Mouse (Mus musculus) embryonic facial prominence, embryonic 14.5 days (tissue): ENCODE measurements around the gene Gm43518. TPM values are rescaled to one million over a fixed set of nuclear protein-coding genes. Genes with fewer than 3 reads are reported as not detected.

ENCODE experiments used
- ATAC-seq: fragments of 200-750 bp; cut with Nextera tagmentation; 2 replicates; pipeline ENCODE4 v1.8.0; 2017; ENCODE audit warnings: low read depth, moderate number of reproducible peaks, moderate TSS enrichment
- DNase-seq: peaks from one replicate; pipeline ENCODE4 v3.0.0-alpha.2; 2015; ENCODE audit warnings: low spot score
- H3K27ac ChIP-seq: fragments of 300-500 bp; sonication (generic); replicated peaks from 2 replicates; pipeline ENCODE4 v1.5.1; 2014; ENCODE audit warnings: low read depth, mild to moderate bottlenecking, low read length, moderate library complexity
- H3K27me3 ChIP-seq: fragments of 300-500 bp; sonication (generic); replicated peaks from 2 replicates; pipeline ENCODE4 v1.6.1; 2014; ENCODE audit warnings: low read length; ENCODE audit not compliant: control insufficient read depth, insufficient read depth
- H3K36me3 ChIP-seq: fragments of 300-500 bp; sonication (generic); 2 replicates; pipeline ENCODE4 v1.6.1; 2014; ENCODE audit warnings: low read length, mixed read lengths; ENCODE audit not compliant: control insufficient read depth, insufficient read depth
- H3K4me1 ChIP-seq: fragments of 300-500 bp; sonication (generic); 2 replicates; pipeline ENCODE4 v1.6.1; 2014; ENCODE audit warnings: antibody characterized with exemption, low read length; ENCODE audit not compliant: control insufficient read depth, insufficient read depth
- H3K4me2 ChIP-seq: fragments of 300-500 bp; sonication (generic); 2 replicates; pipeline ENCODE4 v1.6.1; 2014; ENCODE audit warnings: low read depth, mild to moderate bottlenecking, low read length, moderate library complexity, mixed read lengths
- H3K4me3 ChIP-seq: fragments of 300-500 bp; sonication (generic); 2 replicates; pipeline ENCODE4 v1.5.1; 2014; ENCODE audit warnings: low read depth, mild to moderate bottlenecking, low read length
- H3K9ac ChIP-seq: fragments of 300-500 bp; sonication (generic); 2 replicates; pipeline ENCODE4 v1.6.1; 2014; ENCODE audit warnings: low read depth, mild to moderate bottlenecking, low read length, moderate library complexity, mixed read lengths
- H3K9me3 ChIP-seq: fragments of 300-500 bp; sonication (generic); 2 replicates; pipeline ENCODE4 v1.6.1; 2016; ENCODE audit warnings: low read length; ENCODE audit not compliant: control insufficient read depth
- WGBS: fragments of 180-500 bp; shearing (Covaris S2); extraction: QIAGEN DNeasy Blood & Tissue Kit; methylation state at CpG from one replicate; pipeline ENCODE4 v1.1.7; 2014; 5-methylcytosine and 5-hydroxymethylcytosine counted together
- polyA plus RNA-seq: library from polyadenylated mRNA; unstranded; fragments of >200 nt; fragmentation: Nextera tagmentation; extraction: Ambion mirVana; gene quantifications from 2 replicates; pipeline ENCODE4 v1.2.1, GENCODE M21; 2014

Gm43518 gene
- polyA plus RNA-seq, 1 experiment from 2014 or later: 0.67 TPM

GRCm38 (mm10) chr5:123891669-123892068 is 35.5 kb upstream of the Gm43518 start:
- DNase-seq (no peak), ATAC-seq (no peak)

GRCm38 (mm10) chr5:123893520-123893919 is 33.7 kb upstream of the Gm43518 start:
- ATAC-seq: no peak
- DNase-seq: no peak
- H3K9ac ChIP-seq: no peak overlapping the region
- H3K27ac ChIP-seq: no peak overlapping the region
- no peaks in the 10 kb centered on the region for H3K9me3 ChIP-seq
- H3K4me2 ChIP-seq: no peak overlapping the region
- no peak overlapping the region for H3K4me3 ChIP-seq
- no peaks in the 10 kb centered on the region for H3K36me3 ChIP-seq
- 0 out of 2 replicates have a peak, but pooled peaks cover 3% of the 10 kb centered on the region for H3K4me1 ChIP-seq
- H3K27me3 ChIP-seq: no peaks in the 10 kb centered on the region
- WGBS: 90% methylated on average over 5 of the region's 5 CpGs

More at GRCm38 (mm10) chr5:123891669-123892068, 35.5 kb upstream of the Gm43518 start:
- Histone ChIP-seq H3K9me3 (no peaks in the 10 kb centered on the region), H3K27ac (no peak overlapping the region), H3K9ac (no peak overlapping the region), H3K27me3 (no peaks in the 10 kb centered on the region), H3K4me3 (no peak overlapping the region), H3K36me3 (no peaks in the 10 kb centered on the region), H3K4me1 (0 out of 2 replicates have a peak, but pooled peaks cover 3% of the 10 kb centered on the region), H3K4me2 (no peak overlapping the region)
- 46% methylated on average over 6 of the region's 6 CpGs for WGBS

GRCm38 (mm10) chr5:123896395-123896794 is 30.8 kb upstream of the Gm43518 start:
- Histone ChIP-seq H3K27ac (peak overlapping the region; percentile 48), H3K9me3 (no peaks in the 10 kb centered on the region), H3K4me3 (no peak overlapping the region), H3K4me1 (0 out of 2 replicates have a peak, but pooled peaks cover 3% of the 10 kb centered on the region), H3K9ac (no peak overlapping the region), H3K36me3 (no peaks in the 10 kb centered on the region), H3K27me3 (no peaks in the 10 kb centered on the region), H3K4me2 (no peak overlapping the region)
- DNase-seq (peak; percentile 62), ATAC-seq (0 out of 2 replicates have a peak, but pooled peaks have one; percentile 53)
- 72% methylated on average over 11 of the region's 11 CpGs for WGBS

- DNase-seq (peak; percentile 29), ATAC-seq (no peak)
- H3K9me3 ChIP-seq: no peaks in the 10 kb centered on the region
- H3K27me3 ChIP-seq: no peaks in the 10 kb centered on the region
- no peak overlapping the region for H3K9ac ChIP-seq
- 80% methylated on average over 13 of the region's 13 CpGs for WGBS
- H3K4me3 ChIP-seq: no peak overlapping the region
- H3K36me3 ChIP-seq: no peaks in the 10 kb centered on the region
- H3K4me2 ChIP-seq: no peak overlapping the region
- 0 out of 2 replicates have a peak, but pooled peaks cover 3% of the 10 kb centered on the region for H3K4me1 ChIP-seq
- no peak overlapping the region for H3K27ac ChIP-seq
Measured at GRCm38 (mm10) chr5:123897352-123897751, 29.9 kb upstream of the Gm43518 start.

- H3K27ac ChIP-seq: no peak overlapping the region
- 67% methylated on average over 11 of the region's 11 CpGs for WGBS
- no peaks in the 10 kb centered on the region for H3K9me3 ChIP-seq
- H3K9ac ChIP-seq: no peak overlapping the region
- peaks cover 9% of the 10 kb centered on the region for H3K36me3 ChIP-seq
- ATAC-seq (no peak), DNase-seq (no peak)
- no peaks in the 10 kb centered on the region for H3K27me3 ChIP-seq
- no peak overlapping the region for H3K4me2 ChIP-seq
- peaks cover 11% of the 10 kb centered on the region for H3K4me1 ChIP-seq
- H3K4me3 ChIP-seq: no peak overlapping the region
Measured at GRCm38 (mm10) chr5:123904059-123904672, 23.1 kb upstream of the Gm43518 start.

GRCm38 (mm10) chr5:123906146-123906975 is 20.9 kb upstream of the Gm43518 start:
- H3K9me3 ChIP-seq: no peaks in the 10 kb centered on the region
- peak overlapping the region; percentile 45 for H3K9ac ChIP-seq
- no peak overlapping the region for H3K27ac ChIP-seq
- ATAC-seq: no peak
- H3K4me2 ChIP-seq: peak overlapping the region; percentile 50
- DNase-seq: no peak
- H3K27me3 ChIP-seq: no peaks in the 10 kb centered on the region
- 65% methylated on average over 17 of the region's 17 CpGs for WGBS
- peaks cover 11% of the 10 kb centered on the region for H3K4me1 ChIP-seq
- peak overlapping the region; percentile 86 for H3K4me3 ChIP-seq
- H3K36me3 ChIP-seq: peaks cover 31% of the 10 kb centered on the region

GRCm38 (mm10) chr5:123906976-123907630 is 20.1 kb upstream of the Gm43518 start, which contains the start of gene Denr:
TSS of gene Denr (plus strand) at chr5:123907175.
- peak; percentile 95 for ATAC-seq
- Histone ChIP-seq H3K4me1 (peaks cover 11% of the 10 kb centered on the region), H3K9ac (peak within 1 kb of the TSS; percentile 98), H3K9me3 (no peaks in the 10 kb centered on the region), H3K27ac (peak within 1 kb of the TSS; percentile 81), H3K4me3 (peak within 1 kb of the TSS; percentile 86), H3K36me3 (peaks cover 39% of the 10 kb centered on the region), H3K27me3 (no peaks in the 10 kb centered on the region), H3K4me2 (peak within 1 kb of the TSS; percentile 86)
- DNase-seq: peak; percentile 97
- WGBS: under 1% methylated on average over 14 of the region's 61 CpGs

- DNase-seq (no peak), ATAC-seq (no peak)
- H3K27ac ChIP-seq: peak overlapping the region; percentile 81
- peaks cover 11% of the 10 kb centered on the region for H3K4me1 ChIP-seq
- peak overlapping the region; percentile 86 for H3K4me2 ChIP-seq
- H3K27me3 ChIP-seq: no peaks in the 10 kb centered on the region
- H3K9ac ChIP-seq: peak overlapping the region; percentile 98
- peaks cover 44% of the 10 kb centered on the region for H3K36me3 ChIP-seq
- WGBS: 4% methylated on average over 10 of the region's 10 CpGs
- H3K4me3 ChIP-seq: peak overlapping the region; percentile 86
- no peaks in the 10 kb centered on the region for H3K9me3 ChIP-seq
Measured at GRCm38 (mm10) chr5:123907631-123907977, 19.6 kb upstream of the Gm43518 start.
